Mouse (Mus musculus): Measurements from ENCODE around the gene Trhr2. TPM values are rescaled to one million over a fixed set of nuclear protein-coding genes. Genes with fewer than 3 reads are reported as not detected.

Gene Trhr2
- under 1 TPM in 1 of 2 experiments, not detected in 1; 0.26 TPM for polyA plus RNA-seq (2017; shearing (Covaris generic))

DNA sequence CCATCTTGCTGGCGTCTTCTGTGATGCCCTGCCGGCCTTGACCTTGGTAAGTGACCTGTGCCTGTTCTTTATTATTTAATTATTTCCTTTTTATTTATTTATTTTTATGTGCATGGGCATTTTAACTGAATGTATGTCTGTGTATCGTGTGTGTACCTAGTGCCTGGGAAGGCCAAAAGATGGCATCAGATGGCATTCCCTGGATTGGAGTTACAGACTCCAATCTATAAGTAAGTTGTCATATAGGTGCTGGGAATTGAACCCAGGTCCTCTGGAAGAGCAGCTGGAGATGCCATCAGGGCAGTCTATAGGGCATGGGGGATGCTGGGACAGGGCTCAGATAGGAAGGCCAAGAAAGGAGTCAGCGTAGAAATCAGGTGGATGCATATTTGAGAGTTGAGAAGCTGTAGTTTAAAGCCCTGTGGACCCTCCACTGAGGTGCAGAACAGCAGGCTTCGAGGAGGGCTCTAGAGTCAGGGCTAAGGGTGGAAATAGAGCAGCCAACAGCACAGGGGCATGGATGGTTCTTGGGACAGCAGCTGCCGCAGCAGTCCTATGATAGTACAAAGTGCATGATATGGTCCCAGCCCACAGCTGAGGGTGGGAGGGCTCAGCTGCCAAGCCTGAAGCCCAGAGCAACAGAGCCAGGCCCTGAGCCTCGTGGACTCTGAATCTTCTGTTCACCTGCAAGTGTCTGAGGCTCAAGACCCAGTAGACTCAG, at the start of gene Trhr2:
TSS of gene Trhr2 (minus strand) at position 51 of the 721 bp plus-strand sequence.

DNA sequence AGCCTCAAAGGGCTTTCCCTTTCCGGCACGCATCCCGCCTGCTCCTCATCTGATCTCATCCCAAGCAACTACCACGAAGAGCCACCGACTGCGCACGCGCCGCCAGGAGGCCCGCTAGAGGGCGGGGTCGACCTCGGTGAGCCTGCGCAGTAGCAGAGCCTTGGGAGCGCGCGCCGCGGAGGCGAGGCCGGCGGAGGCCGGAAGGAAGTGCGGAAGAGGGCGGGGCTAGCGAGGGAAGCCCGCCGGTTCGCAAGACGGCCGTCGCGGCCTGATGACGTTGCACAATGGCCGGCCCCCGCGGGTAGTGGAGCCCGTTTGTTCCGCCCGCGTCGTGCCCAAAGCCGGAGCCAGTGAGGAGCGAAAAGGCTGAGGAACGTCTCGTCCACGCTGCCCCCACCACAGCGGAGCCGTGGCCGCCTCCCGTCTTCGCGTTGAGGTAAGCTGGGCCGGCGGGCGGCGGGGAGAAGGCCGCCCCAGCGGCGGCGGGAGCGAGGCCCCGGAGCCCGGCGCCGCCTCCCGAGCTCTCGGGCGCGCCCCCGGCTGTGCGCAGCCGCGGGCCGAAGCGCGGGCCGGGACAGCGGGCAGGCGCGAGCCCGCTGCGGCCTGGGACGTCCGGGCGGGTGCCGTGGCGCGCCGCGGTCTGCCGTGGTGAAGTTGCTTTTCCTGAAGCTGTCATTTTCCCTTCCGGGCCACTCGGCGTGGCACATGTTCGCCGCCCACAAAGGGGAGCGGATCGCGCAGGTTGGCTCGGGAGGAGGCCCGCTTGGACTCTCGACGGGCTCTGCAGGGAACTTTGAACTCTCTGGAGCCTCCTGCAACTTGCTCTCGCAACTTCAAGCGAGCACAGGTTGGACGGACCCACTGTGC, 16.1 kb upstream of the Trhr2 start, which contains the start of gene Zc3h18:
TSS of gene Zc3h18 (plus strand) at position 245 of the 867 bp plus-strand sequence.

Other genes with a start within 250 kb of the Trhr2 start
- gene Zfpm1, start 78.6 kb downstream of the Trhr2 start, polyA plus RNA-seq (2017; shearing (Covaris generic)) = 10 to 100 TPM; 31.6 to 35.1 TPM
- gene Zc3h18, start 15.9 kb upstream of the Trhr2 start, polyA plus RNA-seq (2017; shearing (Covaris generic)) = 10 to 100 TPM; 32.9 to 46.8 TPM
- gene Il17c, start 61.3 kb upstream of the Trhr2 start, polyA plus RNA-seq (2017; shearing (Covaris generic)) = under 1 TPM; 0.54 to 0.58 TPM
- 1,000 to 10,000 TPM in 1 of 2 experiments, 100 to 1,000 TPM in 1; 815 to 1,144 TPM for gene Cyba, start 72.2 kb upstream of the Trhr2 start, polyA plus RNA-seq (2017; shearing (Covaris generic))
- gene Mvd, start 82.7 kb upstream of the Trhr2 start, polyA plus RNA-seq (2017; shearing (Covaris generic)) = 10 to 100 TPM; 18.2 to 22.0 TPM
- gene Snai3, start 100.0 kb upstream of the Trhr2 start, polyA plus RNA-seq (2017; shearing (Covaris generic)) = 1 to 10 TPM; 5.3 to 6.0 TPM
- gene Rnf166, start 115.3 kb upstream of the Trhr2 start, polyA plus RNA-seq (2017; shearing (Covaris generic)) = 100 to 1,000 TPM; 135 to 165 TPM
- gene Ctu2, start 115.4 kb upstream of the Trhr2 start, polyA plus RNA-seq (2017; shearing (Covaris generic)) = 10 to 100 TPM; 59.4 to 89.7 TPM
- gene Piezo1, start 190.6 kb upstream of the Trhr2 start, polyA plus RNA-seq (2017; shearing (Covaris generic)) = 10 to 100 TPM in 1 of 2 experiments, 1 to 10 TPM in 1; 3.8 to 18.3 TPM
- gene Cdt1, start 207.3 kb upstream of the Trhr2 start, polyA plus RNA-seq (2017; shearing (Covaris generic)) = 10 to 100 TPM; 18.4 to 32.8 TPM
- 100 to 1,000 TPM; 210 to 270 TPM for gene Aprt, start 216.2 kb upstream of the Trhr2 start, polyA plus RNA-seq (2017; shearing (Covaris generic))